Mouse (Mus musculus): ENCODE results near the gene Snx4. TPM values are rescaled to one million over a fixed set of nuclear protein-coding genes. Genes with fewer than 3 reads are reported as not detected.

Gene Snx4
- polyA plus RNA-seq, 1 experiment = 10.6 TPM

GRCm38 (mm10) chr16:33267616-33268253 is 16.5 kb downstream of the Snx4 start:
- Histone ChIP-seq H3K4me3 (ENCODE audit: control insufficient read depth, low read depth, low read length) (no peak overlapping the region), H3K27me3 (ENCODE audit: control insufficient read depth, insufficient read depth, low read length) (no peaks in the 10 kb centered on the region), H3K4me1 (ENCODE audit: control insufficient read depth, insufficient read depth, low read length) (no peaks in the 10 kb centered on the region), H3K36me3 (ENCODE audit: control insufficient read depth, insufficient read depth, low read length) (peaks cover 4% of the 10 kb centered on the region), H3K27ac (ENCODE audit: control insufficient read depth, insufficient read depth, low read depth, low read length) (no peak overlapping the region)
- no peak for TF ChIP-seq POLR2A (IDR thresholded peaks at IDR 0.05; ENCODE audit: control insufficient read depth, low read depth, low read length)
- TF ChIP-seq CTCF (IDR thresholded peaks at IDR 0.05; ENCODE audit: control insufficient read depth, insufficient read depth, insufficient replicate concordance, low read depth, low read length) = no peak

- Histone ChIP-seq H3K36me3 (ENCODE audit: control insufficient read depth, insufficient read depth, low read length) (no peaks in the 10 kb centered on the region), H3K4me1 (ENCODE audit: control insufficient read depth, insufficient read depth, low read length) (no peaks in the 10 kb centered on the region)
Observed at GRCm38 (mm10) chr16:33271824-33272223, 20.6 kb downstream of the Snx4 start.

GRCm38 (mm10) chr16:33283079-33283478 is 31.8 kb downstream of the Snx4 start:
- H3K27ac ChIP-seq (ENCODE audit: control insufficient read depth, insufficient read depth, low read depth, low read length) = no peak overlapping the region
- no peaks in the 10 kb centered on the region for H3K27me3 ChIP-seq (ENCODE audit: control insufficient read depth, insufficient read depth, low read length)
- H3K4me3 ChIP-seq (ENCODE audit: control insufficient read depth, low read depth, low read length) = no peak overlapping the region
- TF ChIP-seq CTCF (IDR thresholded peaks at IDR 0.05; ENCODE audit: control insufficient read depth, insufficient read depth, insufficient replicate concordance, low read depth, low read length) = no peak
- TF ChIP-seq POLR2A (IDR thresholded peaks at IDR 0.05; ENCODE audit: control insufficient read depth, low read depth, low read length) = no peak
- H3K36me3 ChIP-seq (ENCODE audit: control insufficient read depth, insufficient read depth, low read length) = peaks cover 6% of the 10 kb centered on the region; the same call in 1 of the 2 replicates
- H3K4me1 ChIP-seq (ENCODE audit: control insufficient read depth, insufficient read depth, low read length) = no peaks in the 10 kb centered on the region

More at GRCm38 (mm10) chr16:33271824-33272223, 20.6 kb downstream of the Snx4 start:
- no peak overlapping the region for H3K27ac ChIP-seq (ENCODE audit: control insufficient read depth, insufficient read depth, low read depth, low read length)
- H3K27me3 ChIP-seq (ENCODE audit: control insufficient read depth, insufficient read depth, low read length) = no peaks in the 10 kb centered on the region
- H3K4me3 ChIP-seq (ENCODE audit: control insufficient read depth, low read depth, low read length) = no peak overlapping the region
- TF ChIP-seq CTCF (IDR thresholded peaks at IDR 0.05; ENCODE audit: control insufficient read depth, insufficient read depth, insufficient replicate concordance, low read depth, low read length) (no peak), POLR2A (IDR thresholded peaks at IDR 0.05; ENCODE audit: control insufficient read depth, low read depth, low read length) (no peak)

GRCm38 (mm10) chr16:33288536-33288935 is 37.3 kb downstream of the Snx4 start:
- TF ChIP-seq POLR2A (IDR thresholded peaks at IDR 0.05; ENCODE audit: control insufficient read depth, low read depth, low read length) = no peak
- no peak for TF ChIP-seq CTCF (IDR thresholded peaks at IDR 0.05; ENCODE audit: control insufficient read depth, insufficient read depth, insufficient replicate concordance, low read depth, low read length)
- H3K4me3 ChIP-seq (ENCODE audit: control insufficient read depth, low read depth, low read length) = no peak overlapping the region
- peaks cover 9% of the 10 kb centered on the region for H3K36me3 ChIP-seq (ENCODE audit: control insufficient read depth, insufficient read depth, low read length)
- no peaks in the 10 kb centered on the region for H3K4me1 ChIP-seq (ENCODE audit: control insufficient read depth, insufficient read depth, low read length)
- H3K27me3 ChIP-seq (ENCODE audit: control insufficient read depth, insufficient read depth, low read length) = no peaks in the 10 kb centered on the region
- no peak overlapping the region for H3K27ac ChIP-seq (ENCODE audit: control insufficient read depth, insufficient read depth, low read depth, low read length)

- Histone ChIP-seq H3K27ac (ENCODE audit: control insufficient read depth, insufficient read depth, low read depth, low read length) (no peak overlapping the region), H3K36me3 (ENCODE audit: control insufficient read depth, insufficient read depth, low read length) (peaks cover 9% of the 10 kb centered on the region), H3K27me3 (ENCODE audit: control insufficient read depth, insufficient read depth, low read length) (no peaks in the 10 kb centered on the region), H3K4me1 (ENCODE audit: control insufficient read depth, insufficient read depth, low read length) (no peaks in the 10 kb centered on the region), H3K4me3 (ENCODE audit: control insufficient read depth, low read depth, low read length) (no peak overlapping the region)
- TF ChIP-seq POLR2A (IDR thresholded peaks at IDR 0.05; ENCODE audit: control insufficient read depth, low read depth, low read length) (no peak), CTCF (IDR thresholded peaks at IDR 0.05; ENCODE audit: control insufficient read depth, insufficient read depth, insufficient replicate concordance, low read depth, low read length) (no peak)
Observed at GRCm38 (mm10) chr16:33289981-33290380, 38.7 kb downstream of the Snx4 start.

- peaks cover 7% of the 10 kb centered on the region for H3K36me3 ChIP-seq (ENCODE audit: control insufficient read depth, insufficient read depth, low read length)
- H3K27me3 ChIP-seq (ENCODE audit: control insufficient read depth, insufficient read depth, low read length) = no peaks in the 10 kb centered on the region
- no peaks in the 10 kb centered on the region for H3K4me1 ChIP-seq (ENCODE audit: control insufficient read depth, insufficient read depth, low read length)
- no peak overlapping the region for H3K27ac ChIP-seq (ENCODE audit: control insufficient read depth, insufficient read depth, low read depth, low read length)
- no peak overlapping the region for H3K4me3 ChIP-seq (ENCODE audit: control insufficient read depth, low read depth, low read length)
- TF ChIP-seq POLR2A (IDR thresholded peaks at IDR 0.05; ENCODE audit: control insufficient read depth, low read depth, low read length) (no peak), CTCF (IDR thresholded peaks at IDR 0.05; ENCODE audit: control insufficient read depth, insufficient read depth, insufficient replicate concordance, low read depth, low read length) (no peak)
Observed at GRCm38 (mm10) chr16:33292241-33292640, 41.0 kb downstream of the Snx4 start.

GRCm38 (mm10) chr16:33294681-33295080 is 43.4 kb downstream of the Snx4 start:
- Histone ChIP-seq H3K4me1 (ENCODE audit: control insufficient read depth, insufficient read depth, low read length) (no peaks in the 10 kb centered on the region), H3K36me3 (ENCODE audit: control insufficient read depth, insufficient read depth, low read length) (peaks cover 4% of the 10 kb centered on the region), H3K27ac (ENCODE audit: control insufficient read depth, insufficient read depth, low read depth, low read length) (no peak overlapping the region), H3K27me3 (ENCODE audit: control insufficient read depth, insufficient read depth, low read length) (no peaks in the 10 kb centered on the region), H3K4me3 (ENCODE audit: control insufficient read depth, low read depth, low read length) (no peak overlapping the region)
- TF ChIP-seq CTCF (IDR thresholded peaks at IDR 0.05; ENCODE audit: control insufficient read depth, insufficient read depth, insufficient replicate concordance, low read depth, low read length) (no peak), POLR2A (IDR thresholded peaks at IDR 0.05; ENCODE audit: control insufficient read depth, low read depth, low read length) (no peak)
